Mouse (Mus musculus): ENCODE data around the gene Csf3.
"Not testable (repeated sequence)": the region's sequence is repeated elsewhere in the genome, so short reads cannot be mapped to it uniquely, and the experiment has no call there.

The Csf3 gene

DNA sequence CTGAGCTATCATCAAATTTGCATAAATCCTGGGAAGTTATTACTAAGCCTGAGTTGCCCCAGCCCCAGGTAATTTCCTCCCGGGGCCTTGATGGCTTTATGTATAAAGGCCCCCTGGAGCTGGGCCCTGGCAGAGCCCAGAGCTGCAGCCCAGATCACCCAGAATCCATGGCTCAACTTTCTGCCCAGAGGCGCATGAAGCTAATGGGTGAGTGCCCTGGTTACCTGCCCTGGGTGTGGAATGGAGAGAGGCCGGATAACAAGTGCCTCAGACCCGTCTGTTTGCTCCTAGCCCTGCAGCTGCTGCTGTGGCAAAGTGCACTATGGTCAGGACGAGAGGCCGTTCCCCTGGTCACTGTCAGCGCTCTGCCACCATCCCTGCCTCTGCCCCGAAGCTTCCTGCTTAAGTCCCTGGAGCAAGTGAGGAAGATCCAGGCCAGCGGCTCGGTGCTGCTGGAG, at the start of gene Csf3:
Gene Csf3, plus strand, starts transcription at position 51 of the 458 bp plus-strand sequence.
- no peak for DNase-seq

DNA sequence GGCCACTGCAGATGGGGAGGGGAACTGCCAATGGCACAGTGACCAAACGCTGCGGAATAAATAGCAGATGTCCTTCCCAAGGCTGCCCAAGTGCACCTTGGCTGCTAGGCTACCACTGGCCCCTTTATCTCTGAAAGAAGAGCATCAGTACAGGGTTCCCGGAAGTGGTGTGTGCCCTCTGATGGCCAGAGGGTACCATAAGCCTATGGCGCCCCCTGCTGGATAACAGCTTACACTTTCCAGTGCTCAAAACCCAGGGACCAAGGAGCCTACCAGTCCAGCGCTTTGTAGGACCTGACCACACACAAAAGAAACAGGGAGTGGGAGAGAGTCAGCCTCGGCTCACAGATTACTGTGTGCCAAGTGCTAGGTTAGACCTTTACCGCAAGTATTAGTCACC, 46.0 kb upstream of the Csf3 start:
- peak; percentile 67 for DNase-seq

DNA sequence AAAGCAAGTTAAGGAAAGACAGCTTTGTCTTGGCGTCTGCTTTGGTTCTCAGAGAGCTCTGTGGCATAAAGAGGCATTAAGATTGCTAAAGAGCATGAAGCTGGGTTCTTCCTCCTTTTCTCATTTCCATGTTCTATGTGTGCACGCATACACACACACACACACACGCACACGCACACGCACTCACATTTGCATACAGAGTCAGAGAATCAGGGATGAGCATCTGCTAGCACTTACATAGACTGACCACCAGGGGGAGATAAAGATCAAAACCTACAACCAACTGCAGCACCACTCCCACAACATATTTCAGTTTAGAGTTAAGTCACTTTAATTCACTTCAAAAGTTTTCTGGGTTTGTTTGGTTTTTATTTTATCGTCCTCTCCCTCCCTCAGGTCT, 40.5 kb upstream of the Csf3 start:
- peak; percentile 60 for DNase-seq

DNA sequence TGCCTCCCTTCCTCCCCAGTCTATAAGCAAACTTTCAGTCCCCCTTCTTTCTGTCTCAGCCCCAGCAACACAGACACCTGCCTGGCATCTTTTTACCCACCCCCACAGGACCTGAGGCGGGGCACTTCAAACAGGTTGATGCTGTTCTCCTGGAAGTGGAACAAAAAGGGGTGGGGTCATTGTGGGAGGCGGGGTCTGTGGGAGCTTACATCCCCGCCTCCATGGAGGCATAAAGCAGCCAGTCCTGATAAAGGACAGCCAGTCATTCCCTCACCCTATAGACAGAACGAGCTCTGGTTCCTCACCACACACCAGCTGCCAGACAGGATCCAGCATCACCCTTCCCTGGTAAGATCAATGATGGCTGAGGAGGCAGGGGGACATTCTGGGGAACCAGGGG, 37.0 kb upstream of the Csf3 start, which contains the start of gene Gsdma:
Gene Gsdma, plus strand, starts transcription at position 261 of the 400 bp plus-strand sequence.
- DNase-seq, result no peak

DNA sequence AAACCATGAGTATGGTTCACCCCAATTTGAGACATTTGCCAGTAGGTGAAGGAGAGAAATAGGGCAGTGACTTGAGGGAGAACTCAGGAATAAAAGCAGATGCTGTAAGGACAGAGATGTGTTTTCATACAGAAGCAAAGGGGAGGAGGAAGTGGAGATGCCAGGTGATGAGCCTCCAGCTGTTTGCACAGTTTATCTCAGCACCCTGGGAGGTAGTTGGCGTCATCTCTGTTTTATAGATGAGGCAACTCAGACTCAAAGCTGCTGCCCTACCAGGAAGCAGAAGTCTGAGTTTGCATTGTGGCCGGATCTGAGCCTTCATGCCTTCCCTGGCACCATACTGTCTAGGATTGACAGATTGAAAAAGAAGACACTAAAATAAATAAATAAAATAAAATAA, 32.1 kb upstream of the Csf3 start:
- no peak for DNase-seq

DNA sequence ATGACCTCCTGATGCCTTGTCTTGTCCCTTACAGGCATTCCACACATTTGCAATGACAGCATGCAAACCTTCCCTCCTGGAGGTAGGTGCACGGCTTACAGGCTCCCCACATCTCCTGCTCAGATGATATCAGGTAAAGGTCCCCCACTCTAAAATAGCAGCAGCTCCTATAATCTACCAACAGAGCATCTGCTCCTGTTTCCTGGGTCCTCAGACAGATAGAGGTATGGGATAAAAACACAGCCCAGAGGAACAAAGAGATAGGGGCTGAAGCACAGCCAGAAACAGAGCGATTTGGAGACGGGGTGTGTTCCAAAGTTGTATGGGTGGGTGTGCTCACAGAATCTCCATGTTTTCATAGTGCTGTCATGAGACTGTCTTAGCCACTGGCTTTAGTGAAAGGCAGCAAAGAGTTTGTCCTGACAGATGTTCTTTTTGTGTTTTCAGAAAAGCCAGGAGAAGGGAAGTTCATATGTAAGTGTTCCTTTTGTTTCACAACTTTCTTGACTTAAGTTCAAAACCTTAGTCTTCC, 29.7 kb upstream of the Csf3 start:
- no peak for DNase-seq

DNA sequence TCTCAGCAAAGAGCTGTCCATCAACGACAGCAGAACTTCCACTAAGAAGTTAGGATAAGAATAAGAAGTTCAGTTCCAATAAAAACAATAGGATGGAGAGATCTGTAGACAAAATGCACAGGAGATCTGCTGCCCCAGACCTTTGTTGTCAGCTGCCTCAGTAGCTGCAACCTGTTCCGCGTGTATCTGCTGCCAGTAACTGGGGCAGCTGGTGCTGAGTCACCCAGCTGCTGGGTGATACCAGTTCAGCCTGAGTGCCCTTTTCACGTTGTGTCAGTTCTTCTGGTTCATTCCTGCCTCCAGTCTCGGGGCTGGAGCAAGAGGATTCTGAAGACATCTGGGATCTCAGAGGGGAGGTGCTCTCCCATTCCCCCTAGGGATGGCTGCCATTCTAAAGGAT, 29.2 kb upstream of the Csf3 start:
- DNase-seq, result no peak

DNA sequence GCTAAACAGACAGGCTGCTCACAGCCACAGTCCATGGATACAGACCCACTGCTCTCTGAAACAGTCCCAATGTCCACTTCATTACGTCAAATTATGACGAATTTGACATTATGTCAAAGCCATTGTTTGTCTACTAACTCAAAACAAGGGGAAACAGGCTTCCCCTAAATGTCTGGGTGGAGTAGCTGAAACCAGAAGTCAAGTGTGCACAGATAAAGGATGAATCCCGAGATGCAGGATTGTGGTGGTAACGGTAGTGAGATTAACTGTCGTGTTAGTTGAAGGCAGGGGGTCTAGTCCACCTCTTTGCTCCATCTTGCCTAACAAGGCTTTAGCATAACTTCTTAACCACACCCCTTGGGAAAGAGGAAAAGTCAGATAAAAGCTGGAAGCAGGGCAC, 28.6 kb upstream of the Csf3 start:
- no peak for DNase-seq

DNA sequence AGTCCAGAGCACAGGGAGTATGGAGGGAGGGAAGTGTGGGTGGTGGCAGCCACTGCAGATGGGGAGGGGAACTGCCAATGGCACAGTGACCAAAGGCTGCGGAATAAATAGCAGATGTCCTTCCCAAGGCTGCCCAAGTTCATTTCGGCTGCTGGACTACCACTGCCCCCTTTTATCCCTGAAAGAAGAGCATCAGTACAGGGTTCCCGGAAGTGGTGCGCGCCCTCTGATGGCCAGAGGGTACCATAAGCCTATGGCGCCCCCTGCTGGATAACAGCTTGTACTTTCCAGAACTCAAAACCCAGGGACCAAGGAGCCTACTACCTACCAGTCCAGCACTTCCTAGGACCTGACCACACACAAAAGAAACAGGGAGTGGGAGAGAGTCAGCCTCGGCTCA, 27.9 kb upstream of the Csf3 start:
- peak; percentile 61 for DNase-seq

DNA sequence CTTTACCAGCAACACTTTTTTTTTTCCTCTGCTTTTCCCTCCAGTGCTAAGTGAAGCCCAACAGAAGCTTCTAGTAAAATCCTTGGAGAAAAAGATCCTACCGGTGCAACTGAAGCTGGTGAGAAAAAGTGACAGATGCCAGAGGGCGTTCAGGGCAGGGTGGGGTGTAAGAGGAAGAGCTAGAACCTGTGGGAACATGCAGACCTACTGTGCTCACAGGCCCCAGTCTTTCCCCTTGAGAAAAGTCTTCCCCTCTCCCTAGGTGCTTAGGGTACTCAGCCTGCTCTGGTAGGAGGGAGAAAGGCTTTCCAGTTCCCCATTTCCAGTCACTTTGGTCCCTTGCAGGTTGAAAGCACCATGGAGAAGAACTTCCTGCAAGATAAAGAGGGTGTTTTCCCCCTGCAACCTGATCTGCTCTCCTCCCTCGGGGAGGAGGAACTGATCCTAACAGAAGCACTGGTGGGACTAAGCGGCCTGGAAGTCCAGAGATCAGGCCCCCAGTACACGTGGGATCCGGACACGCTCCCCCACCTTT, 25.2 kb upstream of the Csf3 start:
- no peak for DNase-seq

DNA sequence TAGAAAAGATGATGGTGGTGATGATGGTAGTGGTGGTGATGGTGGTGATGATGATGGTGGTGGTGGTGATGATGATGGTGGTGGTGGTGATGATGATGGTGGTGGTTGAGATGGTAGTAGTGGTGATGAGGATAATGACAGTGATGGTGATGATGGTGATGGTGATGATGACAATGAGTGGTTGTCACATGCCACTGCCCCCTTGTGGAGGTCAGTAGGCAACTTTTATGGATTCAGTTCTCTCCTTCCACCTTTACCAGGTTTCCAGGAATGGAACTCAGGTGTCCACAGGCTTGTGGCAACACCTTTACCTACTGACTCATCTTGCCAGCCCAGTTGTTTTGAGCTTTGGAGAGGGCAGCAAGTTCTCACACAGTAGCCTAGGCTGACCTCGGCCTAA, 21.0 kb upstream of the Csf3 start:
- DNase-seq, result no peak

DNA sequence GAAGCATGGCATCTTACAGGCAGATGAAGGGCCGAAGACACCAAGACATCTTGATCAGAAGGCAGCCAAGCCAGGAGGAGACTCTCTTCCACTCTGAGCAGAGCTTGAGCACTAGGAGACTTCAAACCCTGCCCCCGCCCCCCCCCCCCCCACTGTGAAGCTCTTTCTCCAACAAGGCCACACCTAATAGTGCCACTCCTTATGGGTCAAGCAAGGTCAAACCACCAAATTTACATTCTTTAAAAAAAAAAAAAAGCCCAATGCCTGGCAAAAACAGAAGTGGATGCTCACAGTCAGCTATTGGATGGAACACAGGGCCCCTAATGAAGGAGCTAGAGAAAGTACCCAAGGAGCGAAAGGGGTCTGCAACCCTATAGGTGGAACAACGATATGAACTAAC, 20.5 kb upstream of the Csf3 start:
- DNase-seq, result not testable (repeated sequence)

DNA sequence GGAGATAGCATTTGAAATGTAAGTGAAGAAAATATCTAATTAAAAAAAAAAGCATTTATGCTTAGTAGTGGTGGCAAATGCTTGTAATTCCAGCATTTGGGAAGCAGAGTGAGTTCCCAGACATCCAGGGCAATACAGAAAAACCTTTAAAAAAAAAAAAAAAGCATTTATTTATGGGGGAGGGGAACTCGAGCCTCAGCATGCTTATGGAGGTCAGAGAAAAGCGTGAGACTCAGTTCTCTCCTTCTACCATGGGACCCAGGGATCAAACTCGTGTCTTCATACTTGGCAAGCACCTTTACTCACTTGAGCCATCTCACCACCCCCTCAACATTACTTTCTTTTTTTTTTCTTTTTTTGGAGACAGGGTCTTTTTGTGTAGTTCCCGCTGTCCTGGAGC, 19.9 kb upstream of the Csf3 start:
- no peak for DNase-seq

DNA sequence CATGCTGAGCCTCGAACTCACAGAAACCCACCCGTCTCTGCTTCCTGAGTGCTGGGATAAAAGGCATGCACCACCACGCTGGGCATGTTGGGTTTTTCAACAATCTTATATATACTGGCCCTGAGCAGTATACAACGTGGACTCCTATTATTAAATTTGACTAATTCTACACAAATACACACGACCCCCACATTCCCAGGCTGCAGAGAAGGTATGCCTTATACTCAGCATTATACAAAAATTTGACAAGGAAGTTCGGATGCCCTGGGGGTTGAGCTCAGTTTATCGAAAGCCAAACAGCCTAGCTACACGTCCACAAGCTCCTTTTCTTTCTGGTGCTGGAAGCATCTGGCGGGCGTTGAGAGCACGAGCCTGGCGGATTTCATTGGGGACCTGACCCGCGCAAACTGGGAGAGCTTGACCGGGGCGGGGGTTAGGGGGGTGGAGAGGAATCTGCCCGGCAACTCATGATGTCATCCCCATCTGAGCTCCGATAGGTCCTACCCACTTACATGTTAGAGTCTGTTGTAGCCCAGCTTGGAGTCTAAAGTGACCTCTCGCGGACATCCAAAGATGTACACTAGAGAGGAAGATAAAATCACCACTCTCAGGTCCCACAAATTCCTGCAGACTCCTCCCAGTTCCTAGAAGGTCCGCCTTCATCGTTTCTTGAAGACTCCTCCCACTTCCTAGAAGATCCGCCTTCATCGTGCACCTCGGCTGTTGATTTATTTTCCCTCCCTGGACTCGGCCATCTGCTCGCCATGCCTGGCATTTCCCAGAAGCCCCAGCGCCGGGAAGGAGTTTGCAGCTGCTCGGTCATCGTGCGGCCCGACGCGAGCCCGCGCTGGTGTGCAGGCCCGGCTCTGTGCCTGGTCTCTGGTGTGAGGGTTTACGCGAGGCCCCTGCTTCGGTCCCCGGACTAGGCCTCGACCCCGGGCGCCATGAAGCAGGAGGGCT, 19.0 kb upstream of the Csf3 start, which contains the start of gene Psmd3:
Gene Psmd3, plus strand, starts transcription at position 769 of the 960 bp plus-strand sequence.
- peak; percentile 99 for DNase-seq

DNA sequence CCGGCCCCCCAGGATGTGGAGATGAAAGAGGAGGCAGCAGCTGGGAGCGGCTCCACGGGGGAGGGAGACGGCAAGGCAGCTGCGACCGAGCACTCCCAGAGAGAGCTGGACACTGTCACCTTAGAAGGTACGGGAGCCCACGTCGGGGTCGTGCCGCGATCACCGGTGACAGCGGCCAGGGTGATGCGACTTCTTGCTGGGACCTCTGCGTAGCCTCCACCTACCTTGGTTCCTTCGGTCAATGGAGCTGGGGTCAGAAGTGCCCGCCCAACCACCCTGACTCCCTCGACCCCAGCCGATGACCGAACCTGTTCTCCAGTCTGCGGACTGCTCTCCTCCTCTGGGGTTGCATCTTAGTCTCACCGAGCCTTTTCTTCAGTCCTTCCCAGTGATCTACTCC, 18.3 kb upstream of the Csf3 start:
- no peak for DNase-seq

DNA sequence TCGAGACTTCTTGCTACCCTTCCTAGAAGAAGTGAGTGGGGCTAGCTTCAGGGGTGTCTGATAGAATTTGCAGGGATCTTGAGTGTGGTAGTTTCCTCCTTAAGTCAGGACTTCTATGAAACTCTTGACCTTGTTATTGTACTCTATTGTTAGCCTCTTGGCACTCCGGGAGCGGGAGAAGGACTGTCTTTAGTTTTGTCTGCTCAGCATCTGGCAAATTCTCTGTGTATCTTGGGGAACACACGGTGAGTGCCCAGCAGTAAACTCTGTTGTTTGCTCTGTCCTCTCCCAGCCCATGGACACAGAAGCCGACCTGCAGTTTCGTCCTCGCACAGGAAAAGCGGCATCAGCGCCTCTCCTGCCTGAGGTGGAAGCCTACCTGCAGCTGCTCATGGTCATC, 15.4 kb upstream of the Csf3 start:
- DNase-seq, result peak; percentile 67

DNA sequence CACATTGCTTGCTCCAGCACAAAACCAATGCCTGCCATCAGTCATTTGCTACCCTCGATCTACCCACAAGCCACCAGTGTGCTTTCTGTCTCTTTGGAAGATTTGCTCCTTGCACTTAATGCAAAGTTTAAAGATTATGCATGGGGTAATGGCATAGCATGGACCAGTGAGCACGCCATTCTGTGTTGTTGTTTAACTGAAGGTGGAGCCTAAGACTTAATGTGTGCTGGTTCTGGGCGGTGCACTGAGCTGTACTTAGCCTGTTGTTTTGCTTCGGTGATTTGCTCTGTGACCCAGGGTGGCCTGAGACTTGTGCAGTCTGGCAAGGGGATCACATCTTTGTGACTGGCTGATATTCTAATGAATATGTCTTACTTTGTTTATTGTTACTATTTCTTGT, 14.1 kb upstream of the Csf3 start:
- peak; percentile 91 for DNase-seq

DNA sequence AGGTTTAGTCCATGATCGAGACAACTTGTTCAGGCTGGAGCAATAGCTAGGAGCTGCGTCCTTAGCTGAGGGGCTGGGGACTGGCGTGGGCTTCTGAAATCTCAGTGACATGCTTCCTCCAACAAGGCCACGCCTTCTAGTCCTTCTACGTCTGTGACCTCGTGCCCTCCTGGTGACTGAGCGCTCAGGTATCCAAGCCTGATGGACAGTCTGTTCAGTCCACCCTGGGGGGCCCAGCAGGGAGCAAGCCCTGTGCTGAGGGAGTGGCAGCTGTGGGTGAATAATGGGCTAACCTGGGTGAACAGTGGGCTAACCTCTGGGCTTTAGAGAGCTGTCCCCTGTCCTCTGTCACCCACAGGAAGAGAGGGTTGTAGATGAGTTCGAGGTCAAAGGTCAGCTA, 13.1 kb upstream of the Csf3 start:
- DNase-seq, result no peak

DNA sequence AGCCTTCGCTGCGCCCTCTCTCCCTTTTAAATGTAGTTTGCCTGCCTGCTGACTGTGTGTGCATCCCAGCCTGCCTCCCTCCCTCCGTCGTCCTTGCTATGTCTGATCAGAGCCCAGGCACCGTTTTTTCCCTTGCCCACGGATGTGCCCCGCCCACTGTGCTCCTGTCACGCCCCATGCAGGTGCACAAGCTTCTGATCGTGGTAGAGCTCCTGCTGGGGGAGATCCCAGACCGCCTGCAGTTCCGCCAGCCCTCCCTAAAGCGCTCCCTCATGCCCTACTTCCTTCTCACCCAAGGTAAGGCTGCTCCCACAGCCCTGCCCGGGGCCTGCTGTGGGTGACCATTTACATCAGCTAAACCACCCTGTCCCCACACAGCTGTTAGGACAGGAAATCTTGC, 7.9 kb upstream of the Csf3 start:
- peak; percentile 41 for DNase-seq

DNA sequence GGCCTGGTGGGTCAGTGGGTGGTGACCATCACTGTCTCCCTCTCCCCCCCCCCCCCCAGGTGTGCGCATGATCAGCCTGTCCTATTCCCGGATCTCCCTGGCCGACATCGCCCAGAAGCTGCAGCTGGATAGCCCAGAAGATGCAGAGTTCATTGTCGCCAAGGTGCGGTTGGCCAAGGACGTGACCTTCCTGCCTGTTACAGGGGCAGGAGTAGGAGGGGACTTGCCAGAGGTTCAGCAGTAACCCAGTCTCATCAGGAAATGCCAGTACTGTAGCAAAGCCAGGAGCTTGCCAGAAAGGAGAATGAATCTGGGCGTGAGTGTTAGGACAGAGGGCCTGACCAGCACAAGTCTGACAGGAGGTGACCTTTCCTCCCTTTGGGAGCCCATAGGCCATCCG, 7.3 kb upstream of the Csf3 start:
- peak; percentile 34 for DNase-seq

DNA sequence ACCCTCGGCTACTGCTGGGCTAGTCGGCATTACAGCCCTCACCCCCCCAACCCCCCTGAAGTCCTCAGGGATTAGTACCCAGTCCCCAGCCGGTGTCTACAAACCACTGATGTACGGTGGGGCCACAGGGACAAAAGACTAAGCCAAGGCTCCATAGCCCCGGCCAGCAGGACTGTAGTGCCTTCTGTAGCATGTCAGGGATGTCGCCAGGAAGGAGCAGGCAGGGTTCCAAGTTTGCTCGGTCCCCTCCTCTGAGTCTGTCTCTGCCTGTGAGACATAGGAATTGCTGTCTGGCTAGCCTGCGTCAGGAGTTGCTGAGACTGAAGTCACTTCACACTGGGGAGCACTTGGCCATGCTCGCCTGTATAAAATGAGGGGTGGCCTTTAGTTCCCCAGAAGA, 6.8 kb upstream of the Csf3 start:
- DNase-seq, result no peak

DNA sequence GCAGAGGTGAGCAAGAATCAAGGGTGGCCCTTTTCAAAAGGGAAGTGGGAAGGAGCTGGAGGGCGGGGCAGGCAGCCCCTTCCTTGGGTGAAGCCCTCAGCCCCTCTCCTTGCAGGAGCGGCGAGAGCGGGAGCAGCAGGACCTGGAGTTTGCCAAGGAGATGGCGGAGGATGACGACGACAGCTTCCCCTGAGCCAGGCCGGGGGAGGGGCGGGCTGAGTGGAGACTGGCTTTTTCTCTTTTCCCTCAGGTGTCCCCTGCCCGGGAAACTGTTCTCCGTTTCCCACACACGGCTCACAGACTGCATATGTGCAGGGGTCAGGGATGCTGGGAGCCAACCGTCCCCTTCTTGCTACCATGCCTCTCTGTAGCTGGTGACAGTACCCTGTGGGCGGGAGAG, 5.7 kb upstream of the Csf3 start:
- DNase-seq, result no peak

DNA sequence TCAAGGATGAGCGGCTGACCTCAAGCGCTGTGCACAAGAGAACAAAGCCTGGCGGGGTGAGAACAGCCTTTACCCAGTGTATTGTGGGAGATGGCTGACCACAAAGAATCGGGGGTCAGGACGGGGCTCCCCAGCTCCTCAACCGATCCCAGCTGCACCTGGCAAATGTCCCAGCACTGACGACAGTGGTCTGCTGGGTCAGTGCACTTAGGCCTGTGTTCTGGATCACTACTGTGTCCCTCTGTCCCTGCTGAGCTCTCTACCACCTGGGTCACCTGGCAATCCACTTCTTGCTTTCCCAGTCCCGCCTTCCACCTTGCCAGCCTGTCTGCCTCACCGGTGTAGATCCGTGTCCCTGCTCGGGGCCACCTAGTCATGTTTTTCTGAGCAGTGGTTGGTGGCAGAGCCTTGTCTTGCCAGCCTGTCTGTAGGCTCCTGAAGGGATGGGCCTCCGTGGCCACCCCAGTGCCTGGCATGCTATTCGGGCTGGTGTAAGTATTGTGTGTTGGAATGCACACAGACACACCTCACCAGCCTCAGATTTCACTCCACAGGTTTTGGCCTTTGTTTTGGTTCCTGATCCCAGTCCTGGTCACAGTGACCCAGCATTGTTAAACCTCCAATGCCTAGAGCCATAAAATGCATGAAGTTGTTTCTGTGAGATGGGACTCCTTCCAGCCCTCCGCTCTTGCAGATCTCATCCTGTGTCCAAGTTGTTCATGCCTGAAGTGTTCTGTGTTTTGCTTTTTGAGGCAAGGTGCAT, 4.4 kb upstream of the Csf3 start:
- peak; percentile 36 for DNase-seq
